Mouse (Mus musculus): Measurements from ENCODE around the gene Dleu7. TPM values are rescaled to one million over a fixed set of nuclear protein-coding genes. Genes with fewer than 3 reads are reported as not detected.

The Dleu7 gene
- total RNA-seq (2021) (not detected), polyA plus RNA-seq (2012; rRNA removed) (0.23 TPM in 1 of 2 replicates, not detected in the other)
- long read RNA-seq: 0 reads

DNA sequence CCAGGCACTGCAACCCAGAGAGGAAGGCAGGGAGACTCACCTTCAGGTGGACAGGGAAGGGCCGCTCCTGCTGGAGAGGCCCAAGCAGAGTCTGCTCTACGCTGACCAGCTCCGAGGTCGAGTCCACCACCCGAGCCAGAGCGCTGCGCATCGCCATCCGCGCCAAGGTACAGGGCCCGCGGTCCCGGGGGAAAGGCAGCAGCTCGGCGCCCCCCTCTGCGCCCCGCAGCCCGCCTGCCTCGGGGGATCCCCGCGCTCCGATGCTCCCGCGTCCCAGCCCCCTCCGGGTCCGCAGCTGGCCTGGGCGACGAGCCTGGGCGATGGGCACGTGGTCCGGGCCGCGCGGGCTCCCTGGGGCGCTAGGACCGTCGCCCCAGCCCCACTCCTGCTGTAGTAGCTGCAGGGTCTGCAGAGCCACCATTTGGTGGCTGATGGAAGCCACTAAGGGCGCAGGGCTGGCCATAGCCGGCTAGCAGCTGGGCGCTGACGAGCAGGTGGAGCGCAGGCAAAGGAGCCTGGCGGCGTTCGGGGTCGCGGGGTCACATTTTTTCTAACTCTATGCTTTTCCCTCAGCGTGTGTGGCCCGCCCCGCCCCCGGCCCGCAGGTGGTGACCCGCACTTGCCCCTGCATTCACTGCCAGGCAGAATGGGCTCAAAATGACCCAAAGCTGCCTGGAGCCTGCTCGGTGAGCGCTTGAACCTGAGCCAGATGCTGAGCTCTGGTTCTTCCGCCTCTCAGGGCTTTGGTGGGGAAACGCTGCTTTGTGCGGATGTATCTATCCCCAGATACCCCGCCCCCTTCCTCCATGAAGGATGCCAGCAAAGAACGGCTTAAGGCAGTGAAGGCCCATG, at the start of gene Dleu7, which contains the start of gene Rnaseh2b:
Gene Dleu7 (minus strand): TSS at position 560 of the 852 bp plus-strand sequence.
Gene Rnaseh2b (plus strand): TSS at position 102 of the 852 bp plus-strand sequence.
- Histone ChIP-seq H3K79me2 (replicated peaks; ENCODE audit: control insufficient read depth, insufficient read depth, low read length) (no peaks in the 10 kb centered on the region), H3K4me1 (ENCODE audit: control insufficient read depth, insufficient read depth, low read length) (peaks cover 2% of the 10 kb centered on the region; the same call in 1 of the 2 replicates), H3K27me3 (ENCODE audit: control insufficient read depth, insufficient read depth, low read length) (no peaks in the 10 kb centered on the region), H3K27ac (no peak within 1 kb of the TSS), H3K36me3 (ENCODE audit: control insufficient read depth, insufficient read depth, low read length) (no peaks in the 10 kb centered on the region), H3K9ac (ENCODE audit: low read depth, low read length) (peak within 1 kb of the TSS; percentile 52), H3K4me3 (peak within 1 kb of the TSS; percentile 44)
- 5% methylated on average over 60 of the region's 60 CpGs for WGBS
- intact Hi-C loops (cut with DNase I): no loop called here
- DNase-seq: peak; percentile 16 to 19
- TF ChIP-seq POLR2A (IDR thresholded peaks at IDR 0.05; ENCODE audit: insufficient read depth, low read depth, low read length): no peak
- TF ChIP-seq EP300 (IDR thresholded peaks at IDR 0.05; ENCODE audit: insufficient read depth, low read depth, low read length): no peak
- no peak for TF ChIP-seq CTCF (IDR thresholded peaks at IDR 0.05)

- DNase-seq: no peak
- peak overlapping the region; percentile 18; the same call in 1 of the 2 replicates for H3K27ac ChIP-seq
Measured at GRCm38 (mm10) chr14:62341887-62342642, 49.2 kb upstream of the Dleu7 start.

GRCm38 (mm10) chr14:62339196-62339595, 46.3 kb upstream of the Dleu7 start:
- Histone ChIP-seq H3K79me2 (replicated peaks; ENCODE audit: control insufficient read depth, insufficient read depth, low read length) (no peaks in the 10 kb centered on the region), H3K4me1 (ENCODE audit: control insufficient read depth, insufficient read depth, low read length) (peaks cover 5% of the 10 kb centered on the region), H3K27ac (no peak overlapping the region), H3K4me3 (no peak overlapping the region), H3K27me3 (ENCODE audit: control insufficient read depth, insufficient read depth, low read length) (no peaks in the 10 kb centered on the region), H3K9ac (ENCODE audit: low read depth, low read length) (no peak overlapping the region), H3K36me3 (ENCODE audit: control insufficient read depth, insufficient read depth, low read length) (no peaks in the 10 kb centered on the region)
- intact Hi-C loops (cut with DNase I): loop anchor here (10.0 kb wide), 1 partner anchor 654 kb away; no protein-coding TSS in a partner anchor
- no peak for DNase-seq
- 93% methylated on average over 1 of the region's 1 CpGs for WGBS
- TF ChIP-seq POLR2A (IDR thresholded peaks at IDR 0.05; ENCODE audit: insufficient read depth, low read depth, low read length) (no peak), EP300 (IDR thresholded peaks at IDR 0.05; ENCODE audit: insufficient read depth, low read depth, low read length) (no peak), CTCF (IDR thresholded peaks at IDR 0.05) (no peak)

More at GRCm38 (mm10) chr14:62341887-62342642, 49.2 kb upstream of the Dleu7 start:
- Histone ChIP-seq H3K9ac (ENCODE audit: low read depth, low read length) (no peak overlapping the region), H3K4me1 (ENCODE audit: control insufficient read depth, insufficient read depth, low read length) (peaks cover 5% of the 10 kb centered on the region), H3K36me3 (ENCODE audit: control insufficient read depth, insufficient read depth, low read length) (no peaks in the 10 kb centered on the region), H3K4me3 (no peak overlapping the region), H3K27me3 (ENCODE audit: control insufficient read depth, insufficient read depth, low read length) (no peaks in the 10 kb centered on the region), H3K79me2 (replicated peaks; ENCODE audit: control insufficient read depth, insufficient read depth, low read length) (no peaks in the 10 kb centered on the region)
- 39% methylated on average over 8 of the region's 8 CpGs for WGBS
- no peak for TF ChIP-seq EP300 (IDR thresholded peaks at IDR 0.05; ENCODE audit: insufficient read depth, low read depth, low read length)
- TF ChIP-seq POLR2A (IDR thresholded peaks at IDR 0.05; ENCODE audit: insufficient read depth, low read depth, low read length): no peak
- no peak for TF ChIP-seq CTCF (IDR thresholded peaks at IDR 0.05)
- intact Hi-C loops (cut with DNase I): no loop called here

- peak; percentile 23; the same call in 1 of the 2 replicates for TF ChIP-seq CTCF (IDR thresholded peaks at IDR 0.05)
- no peak for TF ChIP-seq POLR2A (IDR thresholded peaks at IDR 0.05; ENCODE audit: insufficient read depth, low read depth, low read length)
- Histone ChIP-seq H3K27me3 (ENCODE audit: control insufficient read depth, insufficient read depth, low read length) (no peaks in the 10 kb centered on the region), H3K79me2 (replicated peaks; ENCODE audit: control insufficient read depth, insufficient read depth, low read length) (no peaks in the 10 kb centered on the region), H3K4me1 (ENCODE audit: control insufficient read depth, insufficient read depth, low read length) (0 out of 2 replicates have a peak, but pooled peaks cover 1% of the 10 kb centered on the region), H3K4me3 (no peak overlapping the region), H3K27ac (no peak overlapping the region), H3K36me3 (ENCODE audit: control insufficient read depth, insufficient read depth, low read length) (no peaks in the 10 kb centered on the region), H3K9ac (ENCODE audit: low read depth, low read length) (no peak overlapping the region; the same call in 1 of the 2 replicates)
- 79% methylated on average over 9 of the region's 9 CpGs for WGBS
- intact Hi-C loops (cut with DNase I): loop anchor here (2.0 to 10.0 kb wide), 3 partner anchors 37 to 649 kb away; partner anchors contain the start of gene Gucy1b2
- DNase-seq: no peak
Measured at GRCm38 (mm10) chr14:62333909-62334687, 41.3 kb upstream of the Dleu7 start.

Measured in heart, adult 2 months (tissue).